Mouse (Mus musculus) CD8-positive naive resting alpha-beta T cell, adult 2 months (primary cell): ENCODE measurements around the gene Tmem44.

Experiments
- DNase-seq, 2 experiments: peaks; one replicate each; pipeline ENCODE4 v3.0.0; 2022; ENCODE audit warnings: low read depth in 2 of 2, low spot score in 2 of 2

Gene Tmem44

GRCm38 (mm10) chr16:30552621-30553338, 2.1 kb upstream of the Tmem44 start:
- DNase-seq, result no peak

DNA sequence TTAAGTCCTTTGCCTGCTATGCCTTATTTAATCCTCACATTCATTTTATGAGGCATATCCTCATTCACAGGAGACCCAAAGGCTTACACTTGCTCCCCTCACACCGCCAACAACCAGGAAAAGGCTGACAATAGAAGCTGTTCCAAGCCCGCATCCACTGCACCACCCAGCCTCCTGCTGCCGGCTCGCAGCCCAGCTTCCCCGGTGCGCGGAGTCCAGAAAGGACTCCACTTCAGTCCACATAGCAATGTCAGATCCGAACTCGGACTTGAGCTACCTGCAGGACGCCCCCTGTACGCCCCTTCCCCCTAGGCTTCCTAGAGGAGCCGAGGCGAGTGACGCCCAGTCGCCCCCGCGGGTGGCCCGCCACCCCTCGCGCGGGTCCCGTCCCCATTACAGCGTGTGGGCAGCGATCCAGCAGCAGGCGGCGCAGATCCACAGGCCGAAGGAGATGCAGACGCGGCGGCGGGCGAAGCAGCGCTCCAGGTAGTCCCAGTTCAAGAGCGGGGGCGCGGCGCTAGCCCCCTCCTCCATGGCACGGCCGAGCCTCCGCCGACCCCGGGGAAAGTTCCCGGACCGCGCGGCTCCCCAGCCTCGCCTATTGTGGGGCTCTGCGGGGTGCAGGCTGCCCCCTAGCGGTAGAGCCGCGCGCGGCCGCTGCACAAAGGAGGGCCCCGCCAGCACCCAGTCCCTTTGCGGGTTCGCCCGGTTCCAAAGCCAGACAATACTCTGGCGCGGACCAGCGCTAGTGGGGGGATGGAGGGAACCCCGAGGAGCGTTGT, 485 bp downstream of the Tmem44 start:
- peak; percentile 67 to 68 for DNase-seq

- DNase-seq, result no peak
Measured at GRCm38 (mm10) chr16:30549516-30549915, 1.1 kb downstream of the Tmem44 start.

DNA sequence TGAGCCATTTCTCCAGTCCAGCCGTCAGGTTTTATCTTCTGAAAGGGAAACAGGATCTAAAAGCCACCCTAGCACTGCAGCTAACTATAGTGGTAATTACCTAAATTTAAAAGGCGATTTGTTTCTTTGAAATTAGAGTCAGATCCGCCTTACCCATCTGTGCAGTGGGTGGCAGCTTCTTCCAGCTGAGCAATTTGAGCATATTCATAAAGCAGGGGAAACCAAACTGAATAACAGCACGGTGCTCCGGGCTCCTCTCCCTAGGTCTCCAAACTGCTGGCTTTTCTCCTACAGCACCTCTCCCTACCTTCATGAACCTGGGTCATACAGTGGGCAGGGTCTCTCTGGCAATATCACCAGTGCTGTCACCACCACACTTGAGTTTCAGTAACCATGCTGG, 2.4 kb downstream of the Tmem44 start:
- DNase-seq, result no peak

- DNase-seq, result no peak
Measured at GRCm38 (mm10) chr16:30544693-30545092, 5.9 kb downstream of the Tmem44 start.

DNA sequence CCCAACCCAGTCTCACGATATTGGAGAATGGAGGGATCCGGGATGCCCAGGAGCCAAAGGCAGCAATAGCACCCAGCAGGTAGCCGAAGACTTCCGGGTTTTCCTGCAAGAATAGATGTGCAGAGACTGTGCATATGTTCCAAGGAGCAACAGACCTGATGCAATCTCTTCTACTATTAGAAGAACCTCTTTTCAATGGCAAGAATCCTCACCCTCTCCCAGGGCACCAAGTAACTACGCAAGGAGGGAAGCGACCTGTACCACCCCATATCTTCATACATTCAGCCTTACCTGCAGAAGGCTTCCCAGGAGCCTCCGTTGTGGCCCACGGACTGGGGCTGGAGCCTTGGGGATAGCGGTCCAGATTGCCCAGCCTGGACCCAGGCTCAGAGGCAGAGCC, 7.3 kb downstream of the Tmem44 start:
- DNase-seq, result no peak

- DNase-seq, result no peak
Measured at GRCm38 (mm10) chr16:30542826-30543225, 7.8 kb downstream of the Tmem44 start.

DNA sequence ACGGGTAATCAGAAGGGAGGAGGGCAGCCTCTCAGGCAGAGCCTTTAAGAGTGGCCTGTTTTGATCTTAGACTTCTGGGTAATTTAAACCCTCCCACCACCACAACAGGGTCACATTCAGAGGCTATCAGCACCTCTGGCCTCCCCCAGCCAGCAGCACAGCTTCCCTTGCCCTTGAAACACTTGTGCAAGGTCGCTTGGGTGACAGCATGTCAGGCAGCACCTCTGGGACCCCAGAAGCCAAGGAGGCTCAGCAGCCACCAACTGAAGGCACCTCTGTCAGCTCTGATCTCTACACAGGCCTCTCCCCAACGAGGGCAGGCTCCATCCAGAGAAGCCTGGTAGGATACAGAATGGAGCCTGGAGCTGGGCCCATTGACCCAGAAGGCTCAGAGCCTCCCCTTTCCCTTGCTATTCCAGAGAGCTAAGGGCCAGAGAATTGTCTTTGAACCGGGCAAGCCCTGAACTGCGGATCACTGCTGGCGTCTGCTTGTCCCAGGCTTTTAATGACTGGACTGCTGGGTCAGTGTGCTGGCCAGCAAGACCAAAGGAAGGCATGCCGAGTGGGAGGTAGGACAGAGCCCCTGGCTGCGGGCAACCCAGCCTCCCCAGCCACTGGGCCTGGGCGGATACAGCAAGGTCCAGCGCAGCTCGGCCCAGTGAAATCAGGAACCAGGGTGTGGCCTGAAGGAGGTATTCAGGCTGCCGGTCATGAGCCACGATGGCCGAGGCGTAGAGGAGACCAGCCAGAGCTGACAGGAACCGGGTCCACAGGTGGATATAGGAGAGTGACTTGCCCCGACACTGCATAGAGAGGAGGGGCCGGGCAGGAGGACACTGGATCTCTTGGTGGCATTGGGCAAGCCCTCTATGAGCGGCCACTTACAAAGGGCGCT, 10.3 kb downstream of the Tmem44 start:
- no peak for DNase-seq

- peak; percentile 46 to 54 for DNase-seq
Measured at GRCm38 (mm10) chr16:30539433-30539832, 11.2 kb downstream of the Tmem44 start.

GRCm38 (mm10) chr16:30535075-30535474, 15.6 kb downstream of the Tmem44 start:
- DNase-seq, result no peak

GRCm38 (mm10) chr16:30533592-30533991, 17.1 kb downstream of the Tmem44 start:
- DNase-seq, result no peak

- no peak for DNase-seq
Measured at GRCm38 (mm10) chr16:30532929-30533328, 17.7 kb downstream of the Tmem44 start.

DNA sequence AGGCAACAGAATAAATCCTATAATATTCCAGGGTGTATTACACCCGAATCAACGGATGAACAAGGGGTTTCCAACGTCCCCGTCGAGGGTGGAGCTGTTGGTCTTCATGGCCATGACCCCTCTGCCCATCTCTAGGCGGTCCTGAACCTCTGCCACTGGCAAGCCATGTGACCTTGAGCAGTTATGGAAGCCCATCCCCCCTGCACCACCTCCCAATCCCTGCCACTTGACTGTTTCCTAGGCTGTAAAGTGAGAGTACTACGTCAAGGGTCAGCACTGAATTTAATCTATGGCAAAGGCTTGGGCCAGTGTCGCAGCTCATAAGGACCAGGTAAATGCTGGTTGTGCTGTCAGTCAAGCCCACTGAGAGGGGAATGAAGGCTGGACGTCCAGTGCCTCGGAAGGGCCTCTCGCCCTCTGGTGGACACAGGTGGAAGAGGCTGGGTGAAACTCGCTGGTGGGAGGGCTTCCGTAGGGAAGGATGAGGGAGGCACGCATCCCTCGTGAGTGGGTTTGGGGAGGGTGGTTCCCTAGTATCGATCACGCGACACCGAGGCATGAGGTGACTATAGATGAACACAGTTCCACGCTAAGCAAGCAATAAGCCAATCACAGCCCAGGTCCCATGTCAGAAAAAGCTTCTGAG, 18.8 kb downstream of the Tmem44 start:
- DNase-seq, result peak in 1 of 2 experiments; percentile 25

DNA sequence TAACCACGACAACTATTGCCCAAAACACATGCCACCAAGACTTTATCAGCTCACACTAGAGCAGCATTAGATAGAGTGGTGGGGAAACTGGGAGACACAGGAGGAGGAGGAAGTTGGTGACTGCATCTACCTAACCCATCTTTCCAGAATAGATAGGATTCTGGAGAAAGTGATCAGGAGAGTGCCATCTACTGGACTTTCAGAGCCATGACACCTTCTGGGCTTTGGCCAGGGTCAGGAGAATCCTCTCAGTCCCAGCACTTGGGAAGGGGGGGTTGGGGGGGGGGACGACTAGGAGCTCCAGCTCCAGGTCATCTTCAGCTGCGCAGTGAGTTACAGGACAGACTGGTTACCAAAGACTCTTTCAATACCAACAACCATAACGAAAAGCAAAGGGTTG, 19.8 kb downstream of the Tmem44 start:
- DNase-seq, result no peak

GRCm38 (mm10) chr16:30528386-30528785, 22.3 kb downstream of the Tmem44 start:
- no peak for DNase-seq

GRCm38 (mm10) chr16:30527889-30528288, 22.8 kb downstream of the Tmem44 start:
- no peak for DNase-seq

DNA sequence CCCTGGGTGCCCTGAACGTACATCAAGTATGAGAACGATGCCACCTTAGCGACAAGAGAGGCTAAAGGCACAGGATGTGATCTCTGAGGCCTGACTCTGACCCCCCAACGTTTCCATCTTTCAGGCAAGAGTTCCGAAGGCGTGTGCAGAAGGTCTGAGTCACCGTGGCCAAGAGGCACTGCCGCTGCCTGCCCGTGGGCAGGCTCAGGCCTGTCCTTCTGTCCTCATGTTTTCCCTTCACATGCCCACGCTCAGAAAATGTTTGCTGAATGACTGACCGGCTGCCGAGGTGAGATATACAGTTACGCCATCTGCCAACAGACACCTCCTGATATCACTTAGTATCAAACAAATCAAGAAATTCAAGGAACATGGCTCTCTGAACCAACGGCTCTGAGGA, 24.9 kb downstream of the Tmem44 start:
- no peak for DNase-seq

DNA sequence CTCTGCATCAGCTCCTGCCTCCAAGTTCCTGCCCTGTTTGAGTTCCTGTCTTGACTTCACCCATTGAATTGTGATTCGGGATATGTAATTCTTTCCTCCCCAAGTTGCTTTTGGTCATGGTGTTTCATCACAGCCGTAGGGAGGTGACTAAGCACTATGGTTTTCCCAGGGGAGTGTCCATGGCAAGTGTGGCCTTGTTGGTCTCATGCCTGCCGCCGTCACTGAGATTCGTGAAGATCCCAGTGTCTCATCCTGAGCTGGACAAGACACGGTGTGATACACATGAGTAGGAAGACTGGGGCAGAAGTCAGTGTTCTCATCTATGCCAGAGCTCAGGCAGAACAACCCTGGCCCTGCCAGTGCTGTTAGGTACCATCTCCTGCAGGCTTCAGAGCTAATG, 26.2 kb downstream of the Tmem44 start:
- no peak for DNase-seq

DNA sequence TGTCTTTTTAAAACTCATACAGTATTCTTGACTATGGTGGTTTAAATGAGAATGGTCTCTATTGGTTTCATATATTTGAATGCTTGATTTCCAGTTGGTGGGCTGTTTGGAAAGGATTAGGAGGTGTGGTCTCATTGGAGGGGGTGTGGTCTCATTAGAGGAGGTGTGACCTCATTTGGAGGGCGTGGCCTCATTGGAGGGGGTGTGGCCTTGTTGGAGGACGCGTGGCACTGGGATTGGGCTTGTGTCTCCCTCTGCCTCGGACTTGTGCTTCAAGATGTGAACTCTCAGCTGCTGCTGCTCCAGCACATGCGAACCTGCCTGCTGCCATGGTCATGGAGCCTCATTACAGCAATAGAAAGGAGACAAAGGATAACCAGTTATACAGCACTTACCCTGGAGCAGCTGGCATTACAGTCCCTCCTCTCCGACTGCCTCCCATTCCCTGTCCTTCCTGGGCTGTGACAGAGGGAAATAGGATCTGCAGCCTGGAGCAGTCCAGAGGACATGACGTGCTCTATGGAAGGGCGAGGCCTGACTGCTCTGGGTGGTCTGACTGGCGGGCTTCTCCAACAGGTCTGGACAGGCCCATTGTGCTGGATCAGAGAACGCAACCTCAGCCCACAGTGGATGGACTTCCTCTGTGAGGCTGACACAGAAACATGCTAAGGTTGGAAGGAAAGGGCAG, 28.2 kb downstream of the Tmem44 start:
- no peak for DNase-seq

DNA sequence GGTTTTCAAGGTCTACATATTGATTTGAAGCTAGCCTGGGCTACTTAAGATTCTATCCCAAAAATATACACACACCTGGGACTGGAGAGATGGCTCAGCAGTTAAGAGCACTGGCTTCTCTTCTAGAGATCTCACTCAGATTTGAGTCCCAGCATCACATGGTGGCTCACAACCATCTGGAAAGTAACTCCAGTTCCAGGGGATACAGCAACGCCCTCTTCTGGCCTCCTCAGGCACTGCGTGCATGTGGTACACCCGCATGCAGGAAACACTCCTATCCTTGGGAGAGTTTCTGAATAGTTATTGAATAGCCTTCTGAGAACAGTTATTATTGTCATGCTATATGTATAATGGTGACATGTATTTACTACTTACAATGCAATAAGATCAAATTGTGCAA, 29.5 kb downstream of the Tmem44 start:
- no peak for DNase-seq
